Mouse (Mus musculus): ENCODE data around the gene Cyp2u1.
"Not testable (repeated sequence)": the region's sequence is repeated elsewhere in the genome, so short reads cannot be mapped to it uniquely, and the experiment has no call there.

The Cyp2u1 gene

DNA sequence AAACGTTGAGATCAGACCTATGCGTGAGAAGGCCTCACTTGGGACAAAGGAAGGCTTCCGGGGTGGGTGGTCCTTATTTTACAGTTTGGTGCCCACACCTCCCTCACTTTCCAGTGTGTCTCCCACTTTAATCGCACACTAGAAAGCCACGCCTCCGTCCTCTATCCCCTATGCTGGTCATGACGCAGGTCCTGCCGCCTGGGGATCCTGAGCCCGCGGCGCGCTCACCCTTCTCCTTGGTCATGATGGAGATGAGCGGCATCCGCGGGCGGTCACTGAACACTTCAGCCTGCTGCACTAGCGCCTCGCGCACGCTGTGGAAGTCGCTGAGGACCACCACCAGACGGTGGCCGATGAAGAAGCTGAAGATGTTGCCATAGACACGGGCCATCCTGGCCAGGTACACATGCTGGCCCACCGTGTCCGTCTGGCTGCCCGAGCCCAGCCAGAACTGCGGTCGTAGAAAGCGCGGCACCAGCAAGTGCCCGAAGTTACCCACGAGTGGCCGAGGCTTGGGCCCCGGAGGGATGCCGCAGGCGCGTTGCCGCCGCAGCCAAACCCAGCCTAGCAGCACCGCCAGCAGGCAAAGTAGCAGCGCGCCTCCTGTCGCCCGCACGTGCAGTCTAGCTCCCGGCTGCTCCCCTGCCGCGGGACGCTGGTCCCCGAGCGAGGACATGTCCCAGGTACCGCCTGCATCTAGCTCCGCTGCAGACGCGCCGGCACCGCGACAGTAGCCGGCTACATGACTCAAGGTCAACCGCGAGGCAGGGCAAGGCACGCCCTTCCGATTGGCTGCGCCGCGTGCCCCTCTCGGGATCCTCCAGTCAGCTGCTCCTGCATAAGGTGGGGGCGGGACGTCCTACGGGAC is at the start of gene Cyp2u1:
TSS of gene Cyp2u1 (minus strand) at position 776 of the 868 bp plus-strand sequence.
- DNase-seq (ENCODE audit: low read depth, low spot score): peak; percentile 88

DNA sequence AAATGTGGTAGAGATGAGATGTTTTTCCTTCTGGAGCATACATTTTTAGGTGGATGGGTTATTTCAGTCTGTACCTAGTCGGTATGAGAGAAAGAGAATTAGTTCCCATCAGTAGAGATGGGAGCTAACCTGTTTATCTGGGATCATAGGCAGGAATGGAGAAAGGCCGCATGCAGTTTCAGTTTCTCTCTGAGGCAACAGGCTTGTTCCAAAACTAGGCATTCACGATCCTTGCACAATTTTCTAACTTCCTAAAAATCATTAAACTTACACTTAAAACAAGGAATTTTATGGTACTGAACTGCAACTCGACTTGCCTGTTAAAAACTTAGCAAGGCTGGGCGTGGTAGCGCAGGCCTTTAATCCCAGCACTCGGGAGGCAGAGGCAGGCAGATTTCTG is 47.5 kb upstream of the Cyp2u1 start:
- DNase-seq (ENCODE audit: low read depth, low spot score): no peak

DNA sequence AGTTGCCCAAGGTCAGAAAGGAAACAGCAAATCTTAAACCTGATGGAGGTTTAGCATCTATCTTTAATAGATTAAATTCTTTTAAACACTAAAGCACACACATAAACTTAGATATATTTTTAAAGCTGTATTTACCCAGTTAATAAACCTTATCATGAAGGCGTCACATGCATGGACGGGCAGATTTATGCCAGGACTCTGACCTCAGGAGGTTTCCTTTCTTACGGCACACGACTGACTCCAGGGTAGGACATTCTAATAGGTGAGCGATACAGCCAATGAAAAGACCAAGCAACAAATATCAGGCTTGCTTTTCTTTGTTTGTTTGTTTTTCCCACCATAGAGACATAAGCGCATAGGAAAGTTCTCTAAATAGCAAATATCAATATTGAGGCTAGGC is 46.0 kb upstream of the Cyp2u1 start:
- no peak for DNase-seq (ENCODE audit: low read depth, low spot score)

DNA sequence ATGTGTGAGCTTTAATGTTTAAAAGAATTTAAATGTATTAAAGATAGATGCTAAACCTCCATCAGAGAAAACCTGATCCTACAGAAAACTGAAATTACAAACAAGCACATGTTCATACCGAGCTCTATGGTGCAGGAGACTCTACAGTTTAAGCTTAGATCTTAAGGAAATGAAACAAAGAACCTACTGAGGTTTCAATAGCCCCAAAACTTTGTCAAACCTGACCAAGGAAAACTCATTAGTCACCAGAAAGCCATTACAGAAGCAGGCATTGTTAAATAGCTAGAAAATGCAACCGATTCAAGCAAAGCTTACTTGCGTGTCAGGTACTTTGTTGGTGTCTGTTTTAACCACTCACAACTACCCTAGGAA is 45.5 kb upstream of the Cyp2u1 start:
- no peak for DNase-seq (ENCODE audit: low read depth, low spot score)

DNA sequence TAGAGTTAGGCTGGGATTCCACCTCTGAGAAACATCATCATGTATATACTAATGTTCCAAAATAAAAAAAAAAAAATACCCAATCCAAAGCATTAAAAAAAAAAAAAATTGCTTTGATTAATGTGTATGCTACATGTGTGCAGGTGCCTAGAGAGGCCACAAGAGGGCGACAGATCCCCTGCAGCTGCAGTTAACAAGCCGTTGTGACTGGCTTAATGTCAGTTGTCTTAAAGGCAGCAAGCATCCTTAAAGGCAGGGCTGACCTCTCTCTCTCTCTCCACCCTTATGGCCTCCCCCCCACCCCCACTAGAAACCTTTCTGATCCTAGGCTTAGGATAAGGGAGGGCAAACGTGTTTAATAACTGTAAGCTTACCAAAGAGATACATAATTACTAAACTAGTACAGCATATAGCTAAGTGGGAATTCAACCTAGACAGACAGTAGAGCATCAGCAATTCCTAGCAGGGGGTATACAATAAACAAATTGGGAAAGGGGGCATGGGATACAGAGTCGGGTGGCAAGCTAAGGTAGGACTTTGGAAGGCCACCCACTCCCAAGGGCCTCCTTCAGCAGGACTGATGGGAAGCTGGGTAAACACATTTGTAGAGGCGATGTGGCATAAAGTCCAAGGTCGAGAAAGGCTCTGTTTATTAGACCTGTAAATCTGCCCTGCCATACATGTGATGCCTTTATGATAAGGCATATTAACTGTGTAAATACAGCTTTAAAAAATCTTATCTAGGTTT is 45.0 kb upstream of the Cyp2u1 start:
- DNase-seq (ENCODE audit: low read depth, low spot score): no peak

DNA sequence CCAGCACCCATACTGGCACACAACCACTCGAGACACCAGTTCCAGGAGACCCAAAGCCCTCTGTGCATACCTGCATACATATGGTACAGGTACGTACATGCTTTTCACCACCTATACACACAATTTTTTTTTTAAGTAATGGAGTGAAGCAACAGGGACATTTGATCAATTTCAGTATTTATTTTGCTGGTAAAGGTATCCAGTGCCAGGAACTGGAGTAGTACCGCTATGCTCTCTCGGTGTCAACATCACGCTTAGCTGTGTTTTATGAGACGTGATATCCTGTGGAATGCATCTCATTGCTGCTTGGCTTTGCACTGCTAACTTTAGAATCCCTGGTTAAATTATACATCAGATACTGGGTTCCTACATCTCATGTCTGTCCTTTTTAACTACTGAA is 42.9 kb upstream of the Cyp2u1 start:
- no peak for DNase-seq (ENCODE audit: low read depth, low spot score)

DNA sequence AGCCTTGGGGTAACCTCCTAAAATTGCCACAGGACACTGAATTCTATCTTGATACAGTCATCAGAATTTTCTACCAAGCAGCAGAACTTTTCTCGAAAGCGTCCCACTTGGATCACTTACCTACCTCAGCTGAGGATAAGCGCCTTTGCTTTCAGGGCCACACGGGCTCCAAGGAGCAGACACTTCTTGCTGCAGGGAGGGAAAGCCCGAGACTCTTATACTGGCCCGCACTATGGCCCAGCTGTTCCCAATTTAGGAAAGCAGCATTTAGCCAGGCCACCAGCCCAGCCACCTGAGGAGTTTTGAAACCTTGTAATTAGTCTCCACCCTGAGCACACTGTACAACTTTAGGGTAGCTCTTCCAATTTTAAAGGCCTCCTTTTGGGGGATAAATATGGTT is 40.3 kb upstream of the Cyp2u1 start:
- no peak for DNase-seq (ENCODE audit: low read depth, low spot score)

DNA sequence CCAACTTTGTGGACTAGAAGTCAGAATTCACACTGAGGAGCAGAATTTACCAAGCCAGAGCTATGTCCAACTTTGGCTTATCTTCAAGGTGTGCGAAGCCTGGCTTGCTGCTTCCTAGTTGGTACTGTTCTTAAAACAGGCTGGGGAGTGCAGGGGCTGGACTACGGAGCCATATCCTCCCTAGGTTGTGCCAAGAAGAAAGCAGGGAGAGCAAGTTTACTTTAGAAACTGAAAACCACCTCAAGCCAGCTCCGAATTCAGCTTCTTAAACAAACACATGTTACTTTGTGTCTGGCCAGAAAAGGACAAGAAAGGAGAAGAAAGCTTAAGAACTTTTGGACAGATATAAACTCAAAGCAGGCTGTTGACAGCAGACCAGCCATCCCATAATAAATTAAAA is 37.9 kb upstream of the Cyp2u1 start:
- no peak for DNase-seq (ENCODE audit: low read depth, low spot score)

DNA sequence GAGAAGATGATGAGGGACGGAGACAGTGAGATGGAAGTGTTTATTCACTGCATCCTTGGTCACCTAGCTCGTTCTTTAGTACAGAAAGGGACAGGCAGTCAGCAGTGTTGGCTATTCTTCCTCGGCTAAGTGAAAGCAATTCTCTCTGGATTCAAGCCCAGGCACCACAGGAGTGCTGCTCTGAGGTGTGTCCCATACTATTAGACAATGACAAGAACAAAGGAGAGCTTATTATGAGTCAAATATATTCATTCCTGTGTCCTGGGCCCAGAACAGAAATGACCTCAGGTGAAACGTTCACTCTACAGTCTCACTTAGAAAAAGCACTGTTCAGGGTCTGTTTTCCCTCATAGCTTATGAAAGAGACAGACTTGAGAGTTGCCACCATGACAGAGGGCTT is 36.3 kb upstream of the Cyp2u1 start:
- DNase-seq (ENCODE audit: low read depth, low spot score): no peak

DNA sequence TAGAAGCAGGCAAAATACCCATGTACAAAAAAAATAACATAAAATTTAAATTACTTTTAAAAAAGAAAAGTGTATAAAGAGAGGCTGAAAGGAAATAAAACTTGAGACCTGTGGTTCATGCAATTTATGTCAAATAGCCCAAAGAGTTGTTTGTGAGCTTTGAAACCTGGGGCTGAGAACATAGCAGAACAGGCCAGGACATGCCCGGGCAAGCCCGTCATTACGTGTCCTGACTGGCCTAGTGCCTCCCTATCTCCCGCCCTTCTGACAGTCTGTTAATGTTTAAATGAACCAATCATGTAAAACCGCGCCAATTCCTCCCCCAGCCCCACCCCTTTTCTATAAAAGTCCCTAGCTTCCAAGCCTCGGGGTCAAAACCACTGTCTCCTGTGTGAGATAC is 34.7 kb upstream of the Cyp2u1 start:
- not testable (repeated sequence) for DNase-seq (ENCODE audit: low read depth, low spot score)

DNA sequence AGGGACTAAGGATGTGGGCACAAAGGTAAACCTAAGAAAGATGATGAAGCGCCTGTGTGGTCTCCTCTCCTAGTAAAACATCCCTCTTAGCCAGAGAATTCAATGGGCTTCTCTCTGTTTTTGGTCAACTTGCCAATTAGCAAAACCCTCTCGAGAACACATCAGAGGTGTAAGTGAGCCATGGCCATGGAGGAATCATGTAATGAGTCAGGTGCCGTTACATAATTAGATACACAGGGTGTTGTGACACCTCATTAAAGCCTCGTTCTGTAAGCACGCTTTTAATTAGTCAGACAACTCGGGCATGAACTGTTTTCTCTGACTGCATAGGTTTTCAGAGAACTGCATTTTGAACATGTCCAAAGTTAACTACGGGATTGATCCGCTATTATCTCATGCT is 33.6 kb upstream of the Cyp2u1 start:
- DNase-seq (ENCODE audit: low read depth, low spot score): no peak

DNA sequence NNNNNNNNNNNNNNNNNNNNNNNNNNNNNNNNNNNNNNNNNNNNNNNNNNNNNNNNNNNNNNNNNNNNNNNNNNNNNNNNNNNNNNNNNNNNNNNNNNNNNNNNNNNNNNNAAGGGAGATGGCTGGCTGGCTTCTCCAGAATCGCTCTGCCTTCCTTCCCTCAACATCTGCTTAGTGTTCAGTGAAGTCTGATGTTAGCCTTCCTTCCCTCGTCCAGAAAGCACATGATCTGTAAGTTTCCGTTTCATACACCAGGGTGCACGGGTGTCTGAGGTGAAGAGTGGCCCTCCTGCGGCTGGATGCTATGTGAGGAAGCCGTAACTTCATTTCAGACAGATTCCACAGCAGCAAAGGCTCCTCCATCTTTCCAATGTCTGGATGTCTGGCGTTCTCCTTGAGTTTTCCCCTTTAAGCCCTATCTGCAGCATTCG is 32.1 kb upstream of the Cyp2u1 start:
- DNase-seq (ENCODE audit: low read depth, low spot score): no peak

DNA sequence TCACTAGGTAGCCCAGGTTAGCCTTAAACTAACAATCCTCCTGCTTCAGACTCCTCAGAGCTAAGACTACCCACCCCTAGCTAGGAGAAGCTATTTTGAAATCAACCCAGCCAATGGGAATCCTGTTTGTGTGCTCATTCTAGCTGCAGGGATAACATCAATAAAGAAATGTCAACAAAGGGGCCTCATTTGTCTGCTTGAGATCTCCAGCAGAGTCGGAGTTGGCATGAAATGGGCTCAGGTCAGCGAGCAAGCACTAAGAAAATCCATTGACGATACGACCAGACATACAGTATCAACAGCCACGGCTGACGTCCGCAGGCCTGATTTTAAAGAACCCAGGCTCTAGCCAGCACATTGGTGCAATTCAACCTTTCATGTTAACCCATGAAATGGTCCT is 24.2 kb upstream of the Cyp2u1 start:
- DNase-seq (ENCODE audit: low read depth, low spot score): no peak

DNA sequence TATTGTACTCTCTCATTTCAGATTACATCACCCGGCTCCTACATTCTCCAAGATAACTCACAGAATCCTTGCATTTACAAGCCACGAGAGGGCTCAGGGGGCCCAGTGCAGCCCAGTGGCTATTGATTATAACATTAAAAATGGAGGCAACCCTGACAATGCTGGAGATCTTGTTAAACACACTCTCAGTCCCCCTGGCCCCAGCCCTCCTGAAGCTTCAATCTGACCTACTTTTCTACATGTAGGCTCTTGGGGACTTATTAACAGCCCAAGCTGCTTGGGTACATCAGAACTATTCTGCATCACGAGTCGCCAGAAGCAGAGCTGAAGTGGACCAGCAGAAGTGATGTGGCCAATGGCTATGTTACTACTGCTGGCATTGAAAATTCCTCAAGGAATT is 23.6 kb upstream of the Cyp2u1 start:
- no peak for DNase-seq (ENCODE audit: low read depth, low spot score)

DNA sequence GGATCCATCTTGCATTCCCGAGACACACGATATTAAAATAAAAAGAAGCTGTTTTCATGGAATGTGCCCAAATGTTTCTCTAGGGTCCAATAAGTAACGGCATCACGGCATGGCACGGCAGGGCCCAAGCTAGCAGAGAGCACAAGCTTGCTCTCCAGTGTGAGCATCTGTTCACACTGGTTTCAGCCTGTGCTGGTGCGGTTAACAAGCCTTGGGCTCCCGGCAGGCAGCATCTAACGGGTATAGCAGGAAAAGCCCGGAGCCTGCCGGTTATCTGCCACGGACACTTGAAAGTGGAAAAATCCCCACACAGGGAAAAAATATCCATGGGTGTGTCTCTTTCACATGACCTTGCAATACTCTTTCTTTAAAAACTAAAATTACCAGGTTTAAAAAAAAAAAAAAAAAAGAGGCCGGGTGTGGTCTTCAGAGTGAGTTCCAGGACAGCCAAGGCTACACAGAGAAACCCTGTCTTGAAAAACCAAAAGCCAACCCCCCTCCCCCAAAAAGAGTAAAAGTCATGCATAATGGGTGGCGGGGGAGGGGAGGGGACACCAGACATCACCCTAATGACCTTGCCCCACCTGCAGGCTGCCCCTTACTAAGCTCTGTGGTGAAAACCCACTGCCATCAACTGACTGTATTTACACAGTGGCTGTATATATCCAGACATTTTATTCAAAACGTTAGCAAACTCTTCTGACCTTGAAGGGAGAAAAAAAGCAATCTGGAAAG is 19.2 kb upstream of the Cyp2u1 start:
- DNase-seq (ENCODE audit: low read depth, low spot score): no peak

DNA sequence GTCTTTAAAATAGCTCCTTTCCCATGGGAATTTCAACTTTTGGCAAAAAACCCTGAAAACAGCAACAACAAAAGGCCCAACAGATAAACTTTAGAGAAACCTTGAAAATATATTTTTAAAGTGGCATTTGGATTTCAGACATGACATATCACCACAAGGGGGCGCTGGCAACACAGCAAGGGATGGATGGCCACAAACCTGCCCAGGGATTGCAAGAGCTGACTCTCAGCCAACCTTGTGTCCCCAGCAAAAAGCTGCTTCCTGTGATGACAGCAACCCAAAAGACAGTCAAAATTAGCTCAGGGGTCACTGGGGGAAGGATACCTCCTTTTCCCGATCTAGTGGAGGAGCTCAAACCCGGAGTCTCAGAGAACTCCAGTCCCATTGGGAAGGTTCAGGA is 17.2 kb upstream of the Cyp2u1 start:
- DNase-seq (ENCODE audit: low read depth, low spot score): peak; percentile 62

DNA sequence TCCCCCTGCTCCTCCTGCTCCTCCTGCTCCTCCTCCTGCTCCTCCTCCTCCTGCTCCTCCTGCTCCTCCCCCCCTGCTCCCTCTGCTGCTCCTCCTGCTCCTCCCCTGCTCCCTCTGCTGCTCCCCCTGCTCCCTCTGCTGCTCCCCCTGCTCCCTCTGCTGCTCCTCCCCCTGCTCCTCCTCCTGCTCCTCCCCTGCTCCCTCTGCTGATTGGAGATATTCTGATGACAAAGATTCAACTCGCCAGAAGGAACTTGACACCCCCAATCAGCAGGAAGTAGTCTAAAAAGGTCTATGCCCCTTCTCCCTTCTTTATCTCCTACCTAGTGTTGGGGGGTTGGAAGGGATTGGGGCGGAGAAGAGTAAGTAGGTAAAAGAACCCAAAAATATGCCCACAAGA is 15.2 kb upstream of the Cyp2u1 start:
- no peak for DNase-seq (ENCODE audit: low read depth, low spot score)

DNA sequence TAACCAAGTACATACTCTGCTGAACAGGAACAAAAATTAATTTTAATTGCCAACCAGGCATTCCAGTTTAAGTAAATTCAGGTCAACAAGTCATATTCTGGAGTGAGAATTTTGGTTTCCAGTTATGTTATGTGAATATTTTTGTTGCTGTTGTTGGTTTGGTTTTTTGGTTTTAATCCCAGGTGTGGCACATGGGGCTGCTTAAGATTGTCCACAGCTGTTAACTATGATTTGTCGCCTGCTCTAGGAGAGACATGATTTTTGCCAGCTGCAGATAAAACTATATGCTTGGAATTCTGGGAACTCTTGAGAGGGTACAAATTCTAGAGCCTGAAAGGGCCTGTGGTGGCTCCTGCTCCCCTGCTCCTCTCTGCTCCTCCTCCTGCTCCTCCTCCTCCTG is 14.1 kb upstream of the Cyp2u1 start:
- DNase-seq (ENCODE audit: low read depth, low spot score): no peak

DNA sequence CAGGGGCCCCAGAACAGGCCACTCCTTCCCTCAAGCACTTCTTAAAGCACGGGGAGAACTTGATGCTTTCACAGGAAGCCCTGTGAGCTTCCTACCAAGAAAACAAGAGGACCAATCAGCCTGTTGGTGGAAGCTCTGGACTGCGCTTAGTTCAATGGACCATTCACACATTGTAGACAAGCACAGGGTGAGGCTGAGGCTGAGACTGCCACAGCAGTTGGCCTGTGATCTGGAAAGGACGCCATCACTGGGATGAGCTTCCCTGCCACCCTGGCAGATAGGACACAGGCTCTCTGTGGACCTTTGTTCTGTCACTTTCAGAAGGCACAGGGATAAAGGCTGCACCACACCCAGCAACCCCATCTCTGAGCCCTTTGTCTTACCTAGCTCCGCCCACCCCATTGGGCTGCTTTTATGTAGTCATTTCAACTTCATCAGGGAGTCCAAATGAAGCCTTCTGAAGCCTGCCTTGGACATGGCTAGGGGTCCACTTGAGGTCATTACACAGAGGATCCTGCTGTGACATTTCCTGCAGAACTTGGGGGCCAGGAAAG is 13.0 kb upstream of the Cyp2u1 start:
- DNase-seq (ENCODE audit: low read depth, low spot score): no peak

DNA sequence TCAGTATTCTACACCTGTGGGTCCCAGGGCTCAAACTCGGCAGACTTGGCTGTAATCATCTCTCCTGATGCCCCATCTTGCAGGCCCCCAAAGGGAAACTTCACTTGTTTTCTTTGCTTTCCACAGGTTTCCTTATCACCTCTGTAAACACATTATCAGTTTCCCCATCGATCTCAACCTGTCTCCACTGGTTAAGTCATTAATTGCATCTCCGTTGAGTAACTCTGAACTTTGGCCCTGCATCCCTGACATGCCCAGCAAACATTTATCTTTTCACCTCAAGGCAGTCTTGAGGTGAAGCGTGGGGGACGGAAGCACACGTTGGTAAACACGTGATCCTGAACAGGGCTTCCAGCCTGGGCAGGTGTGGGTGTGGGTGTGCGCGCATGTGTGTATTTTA is 9.3 kb upstream of the Cyp2u1 start:
- DNase-seq (ENCODE audit: low read depth, low spot score): no peak

DNA sequence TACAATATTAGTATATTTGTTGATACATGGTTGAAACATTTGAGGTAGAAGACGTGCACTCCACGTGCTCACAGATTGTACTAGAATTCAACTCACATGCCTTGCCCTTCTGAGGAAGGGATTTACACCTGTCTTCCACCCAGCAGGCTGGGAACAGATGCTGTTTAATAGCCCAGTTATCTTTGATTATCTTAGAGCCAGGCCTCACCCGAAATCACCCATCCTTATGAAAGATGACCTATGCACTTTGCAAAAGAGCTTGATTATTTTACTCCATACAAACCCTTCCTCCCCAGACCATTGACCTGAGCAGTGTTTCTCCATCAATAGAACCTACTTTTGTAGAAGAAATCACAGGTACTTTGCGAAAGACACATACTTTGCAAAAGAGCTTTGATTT is 7.5 kb upstream of the Cyp2u1 start:
- DNase-seq (ENCODE audit: low read depth, low spot score): no peak

DNA sequence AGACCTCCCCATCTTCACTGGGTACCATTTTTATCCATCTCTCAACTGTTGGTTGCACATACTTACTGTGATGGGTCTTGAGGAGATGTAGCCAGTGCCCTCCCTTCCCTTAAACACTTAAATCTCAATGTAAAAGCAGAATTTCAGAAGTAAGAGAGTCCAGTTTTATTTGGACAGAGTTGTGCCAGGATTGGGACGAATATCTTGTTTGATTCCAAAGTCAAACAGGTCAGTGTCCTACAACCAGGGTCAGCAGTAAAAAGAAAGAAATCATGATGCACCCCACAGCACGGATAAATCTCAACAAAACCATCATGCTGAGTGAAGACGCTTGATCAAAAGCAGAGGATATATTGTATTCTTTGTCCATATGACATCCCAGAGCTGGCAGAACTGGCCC is 4.8 kb upstream of the Cyp2u1 start:
- no peak for DNase-seq (ENCODE audit: low read depth, low spot score)
